Mouse (Mus musculus): ENCODE data around the gene St8sia1. TPM values are rescaled to one million over a fixed set of nuclear protein-coding genes. Genes with fewer than 3 reads are reported as not detected.

St8sia1 gene
- polyA plus RNA-seq, 1 experiment: 2.5 TPM

DNA sequence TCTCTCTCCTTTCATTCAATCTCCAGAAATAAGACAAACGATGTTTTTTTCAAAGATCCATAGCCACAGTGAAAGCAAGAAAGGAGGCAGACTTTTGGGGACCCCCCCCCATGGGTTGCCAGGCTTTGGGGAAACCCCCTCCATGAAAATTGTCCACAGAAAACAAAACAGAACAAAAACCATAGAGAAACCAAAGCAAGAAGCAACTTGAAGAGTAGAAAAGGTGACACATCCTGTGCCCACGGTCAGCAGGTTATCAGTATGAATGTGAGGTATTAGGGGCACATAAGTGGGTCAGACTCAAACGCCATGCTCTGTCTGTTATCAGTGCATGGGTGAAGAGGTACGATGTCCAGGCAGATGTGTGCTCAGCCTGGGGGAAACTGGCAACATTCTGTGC is 129.3 kb downstream of the St8sia1 start:
- Histone ChIP-seq H3K4me3 (ENCODE audit: control insufficient read depth, low read depth, low read length) (no peak overlapping the region), H3K27ac (ENCODE audit: control insufficient read depth, insufficient read depth, low read depth, low read length) (no peak overlapping the region), H3K4me1 (ENCODE audit: control insufficient read depth, insufficient read depth, low read length) (peaks cover 3% of the 10 kb centered on the region; the same call in 1 of the 2 replicates), H3K27me3 (ENCODE audit: control insufficient read depth, insufficient read depth, low read length) (no peaks in the 10 kb centered on the region), H3K36me3 (ENCODE audit: control insufficient read depth, insufficient read depth, low read length) (no peaks in the 10 kb centered on the region)
- TF ChIP-seq CTCF (IDR thresholded peaks at IDR 0.05; ENCODE audit: control insufficient read depth, insufficient read depth, insufficient replicate concordance, low read depth, low read length) (no peak), POLR2A (IDR thresholded peaks at IDR 0.05; ENCODE audit: control insufficient read depth, low read depth, low read length) (no peak)

DNA sequence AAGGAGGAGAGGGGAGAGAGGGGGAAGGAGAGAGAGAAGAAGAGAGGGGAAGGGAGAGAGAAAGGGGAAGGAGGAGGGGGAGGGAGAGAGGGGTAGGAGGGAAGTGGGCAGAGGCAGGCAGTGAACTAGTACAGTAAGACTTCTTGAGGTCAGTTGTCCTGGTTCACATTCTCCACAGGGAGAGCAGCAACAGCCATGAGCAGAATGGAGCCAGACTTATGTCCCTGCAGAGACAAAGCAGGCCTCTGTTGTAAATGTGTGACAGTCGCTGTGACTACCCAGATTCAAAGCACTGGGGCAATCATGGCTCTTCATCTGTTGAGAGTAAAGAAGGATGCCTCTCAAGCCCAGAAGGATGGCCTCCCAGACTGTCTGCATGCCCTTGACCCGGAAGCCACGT is 132.5 kb downstream of the St8sia1 start:
- H3K36me3 ChIP-seq (ENCODE audit: control insufficient read depth, insufficient read depth, low read length): no peaks in the 10 kb centered on the region
- no peak overlapping the region for H3K4me3 ChIP-seq (ENCODE audit: control insufficient read depth, low read depth, low read length)
- no peak overlapping the region for H3K27ac ChIP-seq (ENCODE audit: control insufficient read depth, insufficient read depth, low read depth, low read length)
- H3K4me1 ChIP-seq (ENCODE audit: control insufficient read depth, insufficient read depth, low read length): peaks cover 3% of the 10 kb centered on the region; the same call in 1 of the 2 replicates
- H3K27me3 ChIP-seq (ENCODE audit: control insufficient read depth, insufficient read depth, low read length): no peaks in the 10 kb centered on the region
- no peak for TF ChIP-seq POLR2A (IDR thresholded peaks at IDR 0.05; ENCODE audit: control insufficient read depth, low read depth, low read length)
- TF ChIP-seq CTCF (IDR thresholded peaks at IDR 0.05; ENCODE audit: control insufficient read depth, insufficient read depth, insufficient replicate concordance, low read depth, low read length): no peak

DNA sequence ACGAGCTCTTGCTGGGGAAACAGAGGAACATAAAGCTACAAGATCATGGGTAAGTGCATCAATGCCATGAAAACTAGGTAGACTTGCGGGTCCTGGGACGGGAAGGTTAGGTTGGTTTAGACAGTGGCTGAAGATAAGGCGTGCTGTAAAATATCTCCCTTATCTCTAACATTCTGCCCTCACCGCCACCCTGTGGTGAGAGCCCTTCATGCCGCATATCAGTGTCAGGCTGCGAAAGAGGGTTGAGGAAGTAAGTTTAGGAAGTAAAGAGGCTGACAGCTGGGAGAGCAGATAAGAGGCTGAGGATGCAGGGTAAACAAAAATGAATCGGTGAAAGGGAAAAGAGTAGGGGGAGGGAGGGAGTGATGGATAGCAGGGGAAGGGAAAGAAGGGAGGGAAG is 133.0 kb downstream of the St8sia1 start:
- Histone ChIP-seq H3K4me3 (ENCODE audit: control insufficient read depth, low read depth, low read length) (no peak overlapping the region), H3K4me1 (ENCODE audit: control insufficient read depth, insufficient read depth, low read length) (peaks cover 3% of the 10 kb centered on the region; the same call in 1 of the 2 replicates), H3K36me3 (ENCODE audit: control insufficient read depth, insufficient read depth, low read length) (no peaks in the 10 kb centered on the region), H3K27ac (ENCODE audit: control insufficient read depth, insufficient read depth, low read depth, low read length) (no peak overlapping the region), H3K27me3 (ENCODE audit: control insufficient read depth, insufficient read depth, low read length) (no peaks in the 10 kb centered on the region)
- TF ChIP-seq POLR2A (IDR thresholded peaks at IDR 0.05; ENCODE audit: control insufficient read depth, low read depth, low read length): no peak

DNA sequence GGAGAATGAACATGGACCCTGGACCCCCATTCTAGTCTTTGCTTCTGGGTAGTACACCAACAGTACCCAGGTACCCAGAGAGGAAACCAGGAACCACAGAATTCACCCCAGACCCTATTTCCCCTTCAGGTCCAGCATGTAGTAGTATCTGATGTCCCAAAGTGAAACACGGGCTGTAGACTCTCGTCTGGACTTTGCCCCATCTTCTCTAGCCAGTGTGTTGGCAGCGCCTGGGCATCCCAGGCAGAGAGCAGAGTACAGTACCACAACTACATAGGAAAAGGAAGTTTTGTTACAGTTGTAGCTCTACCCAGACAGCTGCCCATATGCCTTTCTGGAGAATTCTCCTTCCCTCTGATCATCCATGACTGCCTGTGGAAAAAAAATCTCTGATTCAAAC is 134.0 kb downstream of the St8sia1 start:
- no peaks in the 10 kb centered on the region for H3K4me1 ChIP-seq (ENCODE audit: control insufficient read depth, insufficient read depth, low read length)

DNA sequence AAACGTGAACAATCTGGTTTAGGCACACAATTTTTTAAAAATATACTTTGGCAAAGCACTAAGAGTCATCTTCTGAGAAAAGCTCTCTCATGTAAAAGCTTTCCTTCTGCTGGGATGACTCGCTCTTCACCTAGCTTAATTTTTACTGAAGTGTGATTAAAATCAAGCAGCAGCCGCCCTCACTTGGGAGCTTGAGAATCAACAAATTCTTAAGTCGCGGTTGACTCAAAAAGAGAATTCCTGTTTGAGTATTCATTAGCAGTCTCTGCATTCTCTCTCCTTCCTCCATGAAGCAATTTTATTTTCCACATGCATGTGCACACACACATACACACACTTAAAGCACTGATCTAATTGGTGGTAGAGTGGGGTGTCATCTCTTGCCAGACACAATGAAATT is 138.8 kb downstream of the St8sia1 start:
- Histone ChIP-seq H3K27ac (ENCODE audit: control insufficient read depth, insufficient read depth, low read depth, low read length) (no peak overlapping the region), H3K4me1 (ENCODE audit: control insufficient read depth, insufficient read depth, low read length) (no peaks in the 10 kb centered on the region), H3K27me3 (ENCODE audit: control insufficient read depth, insufficient read depth, low read length) (no peaks in the 10 kb centered on the region), H3K36me3 (ENCODE audit: control insufficient read depth, insufficient read depth, low read length) (no peaks in the 10 kb centered on the region), H3K4me3 (ENCODE audit: control insufficient read depth, low read depth, low read length) (no peak overlapping the region)
- TF ChIP-seq POLR2A (IDR thresholded peaks at IDR 0.05; ENCODE audit: control insufficient read depth, low read depth, low read length): no peak
- no peak for TF ChIP-seq CTCF (IDR thresholded peaks at IDR 0.05; ENCODE audit: control insufficient read depth, insufficient read depth, insufficient replicate concordance, low read depth, low read length)

More for the DNA sequence above, 134.0 kb downstream of the St8sia1 start:
- TF ChIP-seq CTCF (IDR thresholded peaks at IDR 0.05; ENCODE audit: control insufficient read depth, insufficient read depth, insufficient replicate concordance, low read depth, low read length): no peak
- no peak for TF ChIP-seq POLR2A (IDR thresholded peaks at IDR 0.05; ENCODE audit: control insufficient read depth, low read depth, low read length)
- Histone ChIP-seq H3K36me3 (ENCODE audit: control insufficient read depth, insufficient read depth, low read length) (no peaks in the 10 kb centered on the region), H3K27ac (ENCODE audit: control insufficient read depth, insufficient read depth, low read depth, low read length) (no peak overlapping the region), H3K4me3 (ENCODE audit: control insufficient read depth, low read depth, low read length) (no peak overlapping the region), H3K27me3 (ENCODE audit: control insufficient read depth, insufficient read depth, low read length) (no peaks in the 10 kb centered on the region)

DNA sequence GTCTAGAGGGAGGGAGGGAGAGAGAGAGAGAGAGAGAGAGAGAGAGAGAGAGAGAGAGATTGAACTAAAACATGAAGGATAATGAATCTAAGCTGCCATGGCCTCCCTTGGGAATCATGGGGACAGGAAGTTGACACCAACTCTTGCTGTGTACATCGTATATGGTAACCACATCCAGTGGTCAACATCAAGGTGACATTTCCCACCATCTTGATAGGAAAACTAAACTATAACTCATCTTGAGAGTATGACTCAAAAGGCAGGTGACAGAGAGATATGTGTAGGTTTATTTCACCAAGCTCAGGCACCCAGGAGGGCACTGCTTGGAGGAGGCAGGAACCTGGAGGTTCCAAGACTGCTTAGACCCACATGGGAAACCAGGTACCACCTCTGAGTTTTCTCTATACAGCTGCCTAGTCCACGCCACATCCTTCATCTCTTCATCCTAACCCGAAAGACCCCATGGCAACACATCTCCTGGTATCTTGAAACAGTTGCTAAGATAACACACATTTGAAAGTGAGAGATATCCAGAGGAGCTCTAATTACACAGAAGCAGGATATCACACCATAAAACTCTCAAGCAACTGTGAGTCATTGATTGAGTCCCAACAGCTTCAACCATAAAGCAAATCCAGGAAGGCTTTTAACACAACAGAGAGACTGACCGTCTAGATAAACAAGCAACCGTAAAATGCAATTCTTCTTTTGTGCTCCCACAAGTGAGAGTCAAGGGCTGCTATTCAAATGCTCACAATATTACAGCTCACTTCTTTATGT is 141.1 kb downstream of the St8sia1 start:
- H3K4me3 ChIP-seq (ENCODE audit: control insufficient read depth, low read depth, low read length): no peak overlapping the region

DNA sequence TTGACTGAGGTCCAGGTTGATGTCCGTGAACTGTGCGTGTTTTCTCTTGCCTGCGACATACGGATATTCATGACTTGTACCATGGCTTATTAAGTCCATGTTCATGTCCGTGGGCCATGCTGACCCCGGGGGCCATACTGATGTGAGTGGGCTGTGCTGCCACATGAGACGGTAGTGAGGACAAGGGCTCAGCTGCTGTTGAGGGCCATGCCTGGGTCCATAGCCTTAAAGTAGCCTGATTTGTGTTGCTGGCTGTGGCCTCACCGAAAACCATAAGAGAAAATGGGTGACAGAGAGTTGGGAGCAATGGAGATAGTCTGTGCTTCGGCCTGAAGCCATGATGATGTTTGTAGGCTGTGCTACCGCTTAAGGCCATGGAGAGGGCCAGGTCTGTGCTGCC is 145.9 kb downstream of the St8sia1 start:
- no peaks in the 10 kb centered on the region for H3K27me3 ChIP-seq (ENCODE audit: control insufficient read depth, insufficient read depth, low read length)
- H3K36me3 ChIP-seq (ENCODE audit: control insufficient read depth, insufficient read depth, low read length): no peaks in the 10 kb centered on the region
- H3K4me3 ChIP-seq (ENCODE audit: control insufficient read depth, low read depth, low read length): no peak overlapping the region
- H3K27ac ChIP-seq (ENCODE audit: control insufficient read depth, insufficient read depth, low read depth, low read length): no peak overlapping the region
- no peak for TF ChIP-seq CTCF (IDR thresholded peaks at IDR 0.05; ENCODE audit: control insufficient read depth, insufficient read depth, insufficient replicate concordance, low read depth, low read length)
- TF ChIP-seq POLR2A (IDR thresholded peaks at IDR 0.05; ENCODE audit: control insufficient read depth, low read depth, low read length): no peak
- no peaks in the 10 kb centered on the region; the same call in 1 of the 2 replicates for H3K4me1 ChIP-seq (ENCODE audit: control insufficient read depth, insufficient read depth, low read length)

More for the DNA sequence above, 141.1 kb downstream of the St8sia1 start:
- H3K27ac ChIP-seq (ENCODE audit: control insufficient read depth, insufficient read depth, low read depth, low read length): no peak overlapping the region
- no peaks in the 10 kb centered on the region for H3K36me3 ChIP-seq (ENCODE audit: control insufficient read depth, insufficient read depth, low read length)
- TF ChIP-seq CTCF (IDR thresholded peaks at IDR 0.05; ENCODE audit: control insufficient read depth, insufficient read depth, insufficient replicate concordance, low read depth, low read length) (no peak), POLR2A (IDR thresholded peaks at IDR 0.05; ENCODE audit: control insufficient read depth, low read depth, low read length) (no peak)
- H3K4me1 ChIP-seq (ENCODE audit: control insufficient read depth, insufficient read depth, low read length): no peaks in the 10 kb centered on the region
- no peaks in the 10 kb centered on the region for H3K27me3 ChIP-seq (ENCODE audit: control insufficient read depth, insufficient read depth, low read length)
